Mouse (Mus musculus) activated CD4-positive, CD25-positive, alpha-beta regulatory T cell, adult 4 months (primary cell): ENCODE measurements around the gene Rpl36a. TPM values are rescaled to one million over a fixed set of nuclear protein-coding genes. Genes with fewer than 3 reads are reported as not detected.

Experiments used
- ATAC-seq: one replicate; pipeline ENCODE4 v1.8.0; 2017
- polyA plus RNA-seq, 2 experiments: library from polyadenylated mRNA; unstranded; fragments of 100-300 nt; shearing (Covaris generic); gene quantifications; one replicate each; pipeline ENCODE4 v1.2.1; 2017

Gene Rpl36a
- polyA plus RNA-seq, 2 experiments from 2014 or later: 650 to 747 TPM

GRCm38 (mm10) chrX:134600659-134601379 lies 15.4 kb downstream of the Rpl36a start, which contains the start of the genes Gla and Hnrnph2:
Gene Gla (minus strand): TSS chrX:134601125.
Gene Hnrnph2 (plus strand): TSS chrX:134601179.
- ATAC-seq: peak; percentile 93

GRCm38 (mm10) chrX:134601380-134602120 lies 16.1 kb downstream of the Rpl36a start:
- ATAC-seq: peak; percentile 19

- ATAC-seq: peak; percentile 83
Observed at GRCm38 (mm10) chrX:134609472-134609871, 24.0 kb downstream of the Rpl36a start.

GRCm38 (mm10) chrX:134610984-134611383 lies 25.5 kb downstream of the Rpl36a start:
- no peak for ATAC-seq

- ATAC-seq: no peak
Observed at GRCm38 (mm10) chrX:134612285-134612959, 27.0 kb downstream of the Rpl36a start.

- no peak for ATAC-seq
Observed at GRCm38 (mm10) chrX:134614306-134614705, 28.9 kb downstream of the Rpl36a start.

GRCm38 (mm10) chrX:134619695-134620094 lies 34.2 kb downstream of the Rpl36a start:
- no peak for ATAC-seq

- ATAC-seq: no peak
Observed at GRCm38 (mm10) chrX:134620254-134620865, 34.9 kb downstream of the Rpl36a start.

GRCm38 (mm10) chrX:134621685-134622084 lies 36.2 kb downstream of the Rpl36a start:
- ATAC-seq: no peak

- ATAC-seq: no peak
Observed at GRCm38 (mm10) chrX:134623350-134623749, 37.9 kb downstream of the Rpl36a start.

GRCm38 (mm10) chrX:134628200-134628599 lies 42.7 kb downstream of the Rpl36a start:
- ATAC-seq: no peak

GRCm38 (mm10) chrX:134632710-134633109 lies 47.3 kb downstream of the Rpl36a start:
- no peak for ATAC-seq

- no peak for ATAC-seq
Observed at GRCm38 (mm10) chrX:134635111-134635510, 49.7 kb downstream of the Rpl36a start.

- ATAC-seq: no peak
Observed at GRCm38 (mm10) chrX:134635860-134636259, 50.4 kb downstream of the Rpl36a start.

Other genes with a start within 250 kb of the Rpl36a start
- under 1 TPM in 1 of 2 experiments, not detected in 1; 0.17 TPM for gene Drp2, start 181.1 kb upstream of the Rpl36a start, polyA plus RNA-seq
- not detected for gene Taf7l, start 109.2 kb upstream of the Rpl36a start, polyA plus RNA-seq
- 10 to 100 TPM; 31.0 to 38.7 TPM for gene Timm8a1, start 43.8 kb upstream of the Rpl36a start, polyA plus RNA-seq
- 1 to 10 TPM in 1 of 2 experiments, under 1 TPM in 1; 0.65 to 2.3 TPM for gene Btk, start 2.1 kb upstream of the Rpl36a start, polyA plus RNA-seq
- 1 to 10 TPM; 4.6 to 5.0 TPM for gene Gla, start 15.5 kb downstream of the Rpl36a start, polyA plus RNA-seq
- gene Hnrnph2, start 15.5 kb downstream of the Rpl36a start, polyA plus RNA-seq: 100 to 1,000 TPM in 1 of 2 experiments, 10 to 100 TPM in 1; 75.6 to 106 TPM
- 1 to 10 TPM in 1 of 2 experiments, under 1 TPM in 1; 0.82 to 1.2 TPM for gene Armcx4, start 100.9 kb downstream of the Rpl36a start, polyA plus RNA-seq
- gene Armcx1, start 132.3 kb downstream of the Rpl36a start, polyA plus RNA-seq: 1 to 10 TPM; 1.3 to 2.2 TPM
- gene Armcx6, start 165.8 kb downstream of the Rpl36a start, polyA plus RNA-seq: 1 to 10 TPM in 1 of 2 experiments, under 1 TPM in 1; 0.93 to 2.3 TPM
- 10 to 100 TPM in 1 of 2 experiments, 1 to 10 TPM in 1; 5.9 to 11.8 TPM for gene Armcx3, start 170.9 kb downstream of the Rpl36a start, polyA plus RNA-seq
- gene Armcx2, start 223.6 kb downstream of the Rpl36a start, polyA plus RNA-seq: 1 to 10 TPM; 5.0 to 8.9 TPM